ENCODE assay signal across 8 mouse cellular contexts in the genomic region with DNA sequence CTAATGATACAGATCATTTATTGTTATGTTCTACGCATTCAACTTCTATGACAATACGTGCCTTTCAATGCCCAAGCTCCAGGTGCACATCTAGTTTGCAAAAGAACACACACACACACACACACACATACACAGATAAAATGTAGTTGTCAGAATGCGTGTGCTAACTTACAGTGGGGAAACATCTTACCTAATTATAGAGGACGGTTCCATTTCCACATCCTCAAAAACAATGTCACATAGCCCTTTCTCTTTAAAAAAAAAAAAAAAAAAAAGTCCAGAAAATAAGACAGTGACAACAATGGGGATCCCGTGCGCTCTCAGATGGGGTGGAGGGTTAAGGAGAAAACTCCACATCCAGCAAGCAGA. TPM values are rescaled to one million over a fixed set of nuclear protein-coding genes. Genes with fewer than 3 reads are reported as not detected.
DNase-seq lines count a peak whose midpoint lies in the region; ATAC-seq and TF ChIP-seq lines count a peak whose summit lies in the region.

No protein-coding gene starts in this region.

- peak; percentile 16 for DNase-seq in heart, postnatal 0 days (ENCODE audit: low spot score)
- no peak for DNase-seq in heart, postnatal 4 days
- no peak for DNase-seq in left cerebral cortex, postnatal 10 days (ENCODE audit: extremely low spot score in 1 of 2, low spot score in 2 of 2)
- DNase-seq in frontal cortex, postnatal 14 days (ENCODE audit: low spot score in 2 of 2), result no peak
- DNase-seq in kidney, adult 8-10 months, result no peak

- ATAC-seq in heart, postnatal 0 days (ENCODE audit: insufficient read depth, low read depth), result no peak
- ATAC-seq in hindbrain, embryonic 15.5 days (ENCODE audit: low FRiP score, low read depth), result no peak
- peak; percentile 7; the same call in 1 of the 2 replicates for ATAC-seq in midbrain, embryonic 15.5 days (replicated peaks)

- peak overlapping the region; percentile 80 for H3K4me2 ChIP-seq in heart, postnatal 0 days (ENCODE audit: low read depth, low read length)
- H3K4me2 ChIP-seq in hindbrain, embryonic 15.5 days, result peak overlapping the region; percentile 63
- peak overlapping the region; percentile 65 for H3K4me2 ChIP-seq in midbrain, embryonic 15.5 days

- peak overlapping the region; percentile 99 for H3K27ac ChIP-seq in heart, postnatal 0 days (ENCODE audit: low read depth)
- peak overlapping the region; percentile 61 for H3K27ac ChIP-seq in brown adipose tissue, adult 24 weeks (replicated peaks; ENCODE audit: low read depth, low read length)
- H3K27ac ChIP-seq in hindbrain, embryonic 15.5 days (replicated peaks), result peak overlapping the region; percentile 100
- peak overlapping the region; percentile 99 for H3K27ac ChIP-seq in midbrain, embryonic 15.5 days

- H3K36me3 ChIP-seq in heart, postnatal 0 days (replicated peaks; ENCODE audit: control insufficient read depth, insufficient read depth, low read length), result no peaks in the 10 kb centered on the region
- no peaks in the 10 kb centered on the region for H3K36me3 ChIP-seq in hindbrain, embryonic 15.5 days
- no peaks in the 10 kb centered on the region for H3K36me3 ChIP-seq in midbrain, embryonic 15.5 days (replicated peaks)

- no peak for TF ChIP-seq CTCF in heart, postnatal 0 days (IDR thresholded peaks at IDR 0.05; ENCODE audit: low read depth)

- intact Hi-C loops in left cerebral cortex, postnatal 10 days (cut with DNase I), result no loop called here

- no peaks in the 10 kb centered on the region for H3K9me3 ChIP-seq in heart, postnatal 0 days (replicated peaks; ENCODE audit: control insufficient read depth, low read length)
- H3K9me3 ChIP-seq in hindbrain, embryonic 15.5 days, result no peaks in the 10 kb centered on the region
- no peaks in the 10 kb centered on the region for H3K9me3 ChIP-seq in midbrain, embryonic 15.5 days

- WGBS in heart, postnatal 0 days, result under 1% methylated on average over 6 of the region's 6 CpGs
- WGBS in hindbrain, embryonic 15.5 days, result under 1% methylated on average over 6 of the region's 6 CpGs
- under 1% methylated on average over 6 of the region's 6 CpGs for WGBS in midbrain, embryonic 15.5 days

- TF ChIP-seq EP300 in heart, postnatal 0 days (IDR thresholded peaks at IDR 0.05; ENCODE audit: low read depth), result no peak

- H3K4me3 ChIP-seq in heart, postnatal 0 days (ENCODE audit: low read depth, low read length), result peak overlapping the region; percentile 96
- peak overlapping the region; percentile 74 for H3K4me3 ChIP-seq in brown adipose tissue, adult 24 weeks (ENCODE audit: insufficient read depth, low read depth, low read length)
- peak overlapping the region; percentile 98 for H3K4me3 ChIP-seq in hindbrain, embryonic 15.5 days
- peak overlapping the region; percentile 58 for H3K4me3 ChIP-seq in midbrain, embryonic 15.5 days

- peak overlapping the region; percentile 91 for H3K9ac ChIP-seq in heart, postnatal 0 days (replicated peaks; ENCODE audit: low read depth, low read length)
- peak overlapping the region; percentile 100 for H3K9ac ChIP-seq in hindbrain, embryonic 15.5 days
- peak overlapping the region; percentile 77 for H3K9ac ChIP-seq in midbrain, embryonic 15.5 days

- H3K27me3 ChIP-seq in heart, postnatal 0 days (ENCODE audit: control insufficient read depth, insufficient read depth, low read length), result no peaks in the 10 kb centered on the region
- no peaks in the 10 kb centered on the region for H3K27me3 ChIP-seq in hindbrain, embryonic 15.5 days
- H3K27me3 ChIP-seq in midbrain, embryonic 15.5 days (replicated peaks), result no peaks in the 10 kb centered on the region

- H3K4me1 ChIP-seq in heart, postnatal 0 days (ENCODE audit: control insufficient read depth, insufficient read depth), result peaks cover 31% of the 10 kb centered on the region
- peaks cover 9% of the 10 kb centered on the region; the same call in 1 of the 2 replicates for H3K4me1 ChIP-seq in brown adipose tissue, adult 24 weeks (ENCODE audit: control insufficient read depth, insufficient read depth, insufficient read length, low read length)
- H3K4me1 ChIP-seq in hindbrain, embryonic 15.5 days (replicated peaks), result peaks cover 44% of the 10 kb centered on the region
- H3K4me1 ChIP-seq in midbrain, embryonic 15.5 days, result peaks cover 43% of the 10 kb centered on the region

RNA-seq across cellular contexts. Expression of a gene that starts 1.2 kb away (rescaled TPM):
- total RNA-seq in heart, postnatal 0 days (2014; rRNA removed; ENCODE audit: low replicate concordance), result 34.6 and 37.3 TPM in 2 replicates
- polyA plus RNA-seq in heart, postnatal 0 days (2015; fragmentation: Nextera tagmentation; extraction: Ambion mirVana), result 38.6 and 39.3 TPM in 2 replicates
- 10 to 100 TPM; 46.2 to 54.7 TPM for total RNA-seq in heart, postnatal 4 days (2021)
- 21.6 and 33.1 TPM in 2 replicates for polyA plus RNA-seq in brown adipose tissue, adult 24 weeks (2012; ENCODE audit: insufficient read depth, insufficient read length, missing spikeins)
- polyA plus RNA-seq in hindbrain, embryonic 15.5 days (2015; fragmentation: Nextera tagmentation; extraction: Ambion mirVana), result 77.1 and 79.9 TPM in 2 replicates
- 90.9 and 95.0 TPM in 2 replicates for polyA plus RNA-seq in midbrain, embryonic 15.5 days (2015; fragmentation: Nextera tagmentation; extraction: Ambion mirVana)
- total RNA-seq in left cerebral cortex, postnatal 10 days (2021), result 10 to 100 TPM; 81.5 to 82.5 TPM

RNA-seq across cellular contexts. Expression of a gene that starts 48.1 kb away (rescaled TPM):
- total RNA-seq in heart, postnatal 0 days (2014; rRNA removed; ENCODE audit: low replicate concordance), result 12.1 and 27.1 TPM in 2 replicates
- polyA plus RNA-seq in heart, postnatal 0 days (2015; fragmentation: Nextera tagmentation; extraction: Ambion mirVana), result 19.5 and 19.9 TPM in 2 replicates
- total RNA-seq in heart, postnatal 4 days (2021), result 10 to 100 TPM; 25.4 to 26.6 TPM
- 274 and 368 TPM in 2 replicates for polyA plus RNA-seq in brown adipose tissue, adult 24 weeks (2012; ENCODE audit: insufficient read depth, insufficient read length, missing spikeins)
- polyA plus RNA-seq in hindbrain, embryonic 15.5 days (2015; fragmentation: Nextera tagmentation; extraction: Ambion mirVana), result 31.0 TPM in 2 replicates
- polyA plus RNA-seq in midbrain, embryonic 15.5 days (2015; fragmentation: Nextera tagmentation; extraction: Ambion mirVana), result 23.4 and 23.5 TPM in 2 replicates
- total RNA-seq in left cerebral cortex, postnatal 10 days (2021), result 10 to 100 TPM; 21.4 to 24.0 TPM
